Mouse (Mus musculus): ENCODE data around the gene Atp2c2. TPM values are rescaled to one million over a fixed set of nuclear protein-coding genes. Genes with fewer than 3 reads are reported as not detected.
A peak's percentile ranks its signal among the peaks of the same experiment; 100 is the strongest.

Gene Atp2c2
- polyA plus RNA-seq, 1 experiment from 2014 or later = 3.7 TPM

DNA sequence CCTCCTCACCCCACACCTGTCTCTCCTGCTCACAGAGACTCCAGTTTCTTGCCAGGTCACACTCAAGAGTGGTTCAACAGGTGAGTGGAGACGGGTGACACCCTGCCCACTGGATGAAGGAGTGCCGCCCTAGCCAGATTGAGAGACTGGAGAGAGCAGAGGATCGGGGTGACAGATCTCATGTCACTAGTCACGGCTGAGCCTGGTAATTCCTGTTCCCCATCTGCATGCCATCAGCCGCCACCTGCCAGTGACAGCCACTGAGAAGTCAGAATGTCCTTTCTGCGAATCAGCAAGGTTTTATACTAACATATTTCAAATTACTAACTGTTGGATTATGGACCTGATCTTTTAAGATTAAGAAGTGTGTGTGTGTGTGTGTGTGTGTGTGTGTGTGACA is 9.2 kb upstream of the Atp2c2 start:
- no peaks in the 10 kb centered on the region; the same call in 1 of the 2 replicates for H3K4me1 ChIP-seq (ENCODE audit: control insufficient read depth, insufficient read depth, low read length)
- H3K27ac ChIP-seq (ENCODE audit: low read length) = no peak overlapping the region
- no peak overlapping the region for H3K9ac ChIP-seq (replicated peaks; ENCODE audit: low read depth, low read length)
- no peak overlapping the region for H3K4me2 ChIP-seq (replicated peaks; ENCODE audit: low read depth, low read length)
- ATAC-seq (ENCODE audit: insufficient number of reproducible peaks, insufficient read depth, low FRiP score, low read depth) = no peak
- no peaks in the 10 kb centered on the region for H3K36me3 ChIP-seq (ENCODE audit: control insufficient read depth, insufficient read depth, low read length)
- H3K27me3 ChIP-seq (ENCODE audit: control insufficient read depth, insufficient read depth, low read length) = no peaks in the 10 kb centered on the region
- no peak overlapping the region for H3K4me3 ChIP-seq (ENCODE audit: low read depth, low read length)
- WGBS = 62% methylated on average over 6 of the region's 6 CpGs
- H3K9me3 ChIP-seq (ENCODE audit: control insufficient read depth, low read depth, low read length) = no peaks in the 10 kb centered on the region

DNA sequence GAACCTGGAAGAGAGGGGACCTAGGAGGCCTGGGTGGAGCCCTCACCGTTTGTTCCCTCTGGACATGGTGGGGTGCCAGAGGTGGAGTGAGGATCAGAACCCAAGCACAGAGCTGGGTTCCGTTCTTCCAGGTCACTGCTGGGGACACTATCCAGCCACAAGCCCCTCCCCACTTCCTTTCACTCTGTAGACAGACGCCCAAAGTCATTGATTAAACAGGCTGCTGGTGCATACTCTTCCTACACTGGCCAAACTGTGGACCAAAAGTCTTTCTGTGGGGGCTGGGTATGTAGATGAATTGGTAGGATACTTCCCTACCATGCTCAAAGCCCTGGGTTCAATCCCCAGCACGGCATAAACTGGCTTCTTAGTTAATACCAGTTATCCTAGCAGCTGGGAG is 7.8 kb upstream of the Atp2c2 start:
- H3K4me1 ChIP-seq (ENCODE audit: control insufficient read depth, insufficient read depth, low read length) = no peaks in the 10 kb centered on the region; the same call in 1 of the 2 replicates
- no peak for ATAC-seq (ENCODE audit: insufficient number of reproducible peaks, insufficient read depth, low FRiP score, low read depth)
- no peak overlapping the region for H3K4me3 ChIP-seq (ENCODE audit: low read depth, low read length)
- no peak overlapping the region for H3K27ac ChIP-seq (ENCODE audit: low read length)
- no peak overlapping the region for H3K9ac ChIP-seq (replicated peaks; ENCODE audit: low read depth, low read length)
- no peaks in the 10 kb centered on the region for H3K36me3 ChIP-seq (ENCODE audit: control insufficient read depth, insufficient read depth, low read length)
- no peaks in the 10 kb centered on the region for H3K9me3 ChIP-seq (ENCODE audit: control insufficient read depth, low read depth, low read length)
- WGBS = 71% methylated on average over 4 of the region's 4 CpGs
- no peaks in the 10 kb centered on the region for H3K27me3 ChIP-seq (ENCODE audit: control insufficient read depth, insufficient read depth, low read length)
- no peak overlapping the region for H3K4me2 ChIP-seq (replicated peaks; ENCODE audit: low read depth, low read length)

DNA sequence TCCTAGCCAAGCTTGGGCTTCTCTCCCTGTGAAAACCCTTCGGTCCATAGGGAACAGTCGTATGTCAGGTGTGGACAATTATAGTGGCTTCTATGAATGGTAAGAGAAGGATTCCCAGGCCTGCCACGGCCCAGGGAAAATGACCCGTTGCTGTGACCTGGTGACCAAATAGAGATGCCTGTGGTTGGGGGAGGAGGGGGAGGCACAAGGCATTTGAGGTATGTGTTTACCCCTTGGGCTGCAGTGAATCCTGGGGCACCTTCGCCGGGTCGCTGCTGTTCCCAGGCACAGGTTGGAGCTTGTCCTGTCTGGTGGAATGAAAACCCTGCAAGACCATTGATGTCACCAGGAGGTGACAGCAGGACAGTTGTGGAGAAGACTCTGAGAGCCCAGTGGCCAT is 5.1 kb upstream of the Atp2c2 start:
- no peaks in the 10 kb centered on the region for H3K9me3 ChIP-seq (ENCODE audit: control insufficient read depth, low read depth, low read length)
- peaks cover 8% of the 10 kb centered on the region for H3K4me1 ChIP-seq (ENCODE audit: control insufficient read depth, insufficient read depth, low read length)
- no peak overlapping the region for H3K4me2 ChIP-seq (replicated peaks; ENCODE audit: low read depth, low read length)
- H3K36me3 ChIP-seq (ENCODE audit: control insufficient read depth, insufficient read depth, low read length) = no peaks in the 10 kb centered on the region
- no peak overlapping the region for H3K27ac ChIP-seq (ENCODE audit: low read length)
- no peak for ATAC-seq (ENCODE audit: insufficient number of reproducible peaks, insufficient read depth, low FRiP score, low read depth)
- no peak overlapping the region for H3K9ac ChIP-seq (replicated peaks; ENCODE audit: low read depth, low read length)
- peaks cover under 1% of the 10 kb centered on the region; the same call in 1 of the 2 replicates for H3K27me3 ChIP-seq (ENCODE audit: control insufficient read depth, insufficient read depth, low read length)
- 54% methylated on average over 7 of the region's 7 CpGs for WGBS
- H3K4me3 ChIP-seq (ENCODE audit: low read depth, low read length) = no peak overlapping the region

DNA sequence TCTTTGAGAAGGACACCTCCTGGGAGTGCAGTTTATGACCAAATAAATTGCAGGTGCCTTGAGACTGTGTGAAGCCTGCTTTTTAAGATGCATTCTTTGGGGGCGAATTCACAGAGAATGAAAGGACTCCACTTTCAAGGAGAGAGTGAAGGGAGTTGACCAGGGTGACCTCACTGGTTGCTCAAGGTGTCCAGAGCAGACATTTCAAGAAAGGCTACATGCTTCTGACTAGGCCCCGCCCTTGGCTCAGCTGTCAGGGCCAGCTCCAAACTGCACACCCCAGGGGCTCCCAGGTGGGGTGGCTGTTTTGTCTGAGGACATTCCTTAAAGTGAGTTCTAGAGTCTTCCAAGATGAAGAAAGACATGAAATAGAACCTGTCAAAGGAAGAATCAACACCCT is 2.6 kb upstream of the Atp2c2 start:
- Histone ChIP-seq H3K4me3 (ENCODE audit: low read depth, low read length) (no peak overlapping the region), H3K27me3 (ENCODE audit: control insufficient read depth, insufficient read depth, low read length) (peaks cover 3% of the 10 kb centered on the region; the same call in 1 of the 2 replicates), H3K36me3 (ENCODE audit: control insufficient read depth, insufficient read depth, low read length) (no peaks in the 10 kb centered on the region), H3K9ac (replicated peaks; ENCODE audit: low read depth, low read length) (no peak overlapping the region), H3K4me2 (replicated peaks; ENCODE audit: low read depth, low read length) (no peak overlapping the region), H3K9me3 (ENCODE audit: control insufficient read depth, low read depth, low read length) (no peaks in the 10 kb centered on the region), H3K27ac (ENCODE audit: low read length) (no peak overlapping the region), H3K4me1 (ENCODE audit: control insufficient read depth, insufficient read depth, low read length) (peaks cover 8% of the 10 kb centered on the region)
- no peak for ATAC-seq (ENCODE audit: insufficient number of reproducible peaks, insufficient read depth, low FRiP score, low read depth)
- 80% methylated on average over 2 of the region's 2 CpGs for WGBS

DNA sequence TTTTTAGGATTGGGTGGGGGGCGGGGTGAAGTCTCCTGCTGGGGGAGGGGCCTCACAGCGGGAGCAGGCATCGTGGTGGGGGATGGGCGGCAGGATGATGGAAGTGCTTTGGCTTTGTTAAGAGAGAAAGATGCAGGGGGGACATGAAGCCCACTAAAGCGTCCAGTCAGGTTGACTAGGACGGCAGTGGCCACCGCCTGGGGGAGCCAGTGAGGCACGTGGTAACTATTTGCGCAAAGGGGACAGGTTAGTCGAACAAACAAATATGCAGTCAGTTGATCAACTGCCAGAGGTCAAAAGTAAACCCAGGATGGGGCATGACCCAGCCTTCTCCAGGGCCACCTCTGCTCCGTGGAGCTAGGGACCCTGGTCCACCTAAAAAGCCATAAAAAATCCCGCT is 849 bp upstream of the Atp2c2 start:
- H3K4me2 ChIP-seq (replicated peaks; ENCODE audit: low read depth, low read length) = peak overlapping the region; percentile 42
- H3K36me3 ChIP-seq (ENCODE audit: control insufficient read depth, insufficient read depth, low read length) = no peaks in the 10 kb centered on the region
- no peak overlapping the region for H3K27ac ChIP-seq (ENCODE audit: low read length)
- no peak for ATAC-seq (ENCODE audit: insufficient number of reproducible peaks, insufficient read depth, low FRiP score, low read depth)
- H3K4me1 ChIP-seq (ENCODE audit: control insufficient read depth, insufficient read depth, low read length) = peaks cover 8% of the 10 kb centered on the region
- H3K4me3 ChIP-seq (ENCODE audit: low read depth, low read length) = no peak overlapping the region
- no peaks in the 10 kb centered on the region for H3K9me3 ChIP-seq (ENCODE audit: control insufficient read depth, low read depth, low read length)
- no peak overlapping the region for H3K9ac ChIP-seq (replicated peaks; ENCODE audit: low read depth, low read length)
- peaks cover 3% of the 10 kb centered on the region; the same call in 1 of the 2 replicates for H3K27me3 ChIP-seq (ENCODE audit: control insufficient read depth, insufficient read depth, low read length)
- 3% methylated on average over 12 of the region's 12 CpGs for WGBS

DNA sequence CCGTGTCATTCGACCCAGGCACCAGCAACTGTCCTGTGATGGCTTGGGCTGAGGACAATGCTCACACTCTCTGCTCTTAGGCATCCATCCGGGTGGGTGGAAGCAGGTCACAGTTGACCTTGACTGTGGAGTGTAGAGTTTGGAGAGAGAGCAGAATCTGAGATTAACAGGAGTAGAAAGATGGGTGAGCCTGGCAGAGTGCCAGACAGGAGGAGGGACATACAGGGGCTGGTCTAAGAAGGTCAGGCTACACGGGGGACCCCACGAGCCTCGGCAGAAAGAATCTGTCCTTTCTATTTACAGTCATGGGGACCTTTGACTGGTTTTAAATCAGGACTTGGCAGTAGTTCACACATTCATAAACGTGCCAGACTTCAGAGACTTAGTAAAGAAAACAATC is 3.2 kb downstream of the Atp2c2 start:
- WGBS = 37% methylated on average over 7 of the region's 7 CpGs
- H3K9me3 ChIP-seq (ENCODE audit: control insufficient read depth, low read depth, low read length) = no peaks in the 10 kb centered on the region
- H3K4me1 ChIP-seq (ENCODE audit: control insufficient read depth, insufficient read depth, low read length) = peaks cover 8% of the 10 kb centered on the region; the same call in 1 of the 2 replicates
- ATAC-seq (ENCODE audit: insufficient number of reproducible peaks, insufficient read depth, low FRiP score, low read depth) = no peak
- no peak overlapping the region for H3K4me3 ChIP-seq (ENCODE audit: low read depth, low read length)
- peaks cover 3% of the 10 kb centered on the region; the same call in 1 of the 2 replicates for H3K27me3 ChIP-seq (ENCODE audit: control insufficient read depth, insufficient read depth, low read length)
- H3K27ac ChIP-seq (ENCODE audit: low read length) = no peak overlapping the region
- H3K36me3 ChIP-seq (ENCODE audit: control insufficient read depth, insufficient read depth, low read length) = no peaks in the 10 kb centered on the region
- no peak overlapping the region for H3K4me2 ChIP-seq (replicated peaks; ENCODE audit: low read depth, low read length)
- no peak overlapping the region for H3K9ac ChIP-seq (replicated peaks; ENCODE audit: low read depth, low read length)

DNA sequence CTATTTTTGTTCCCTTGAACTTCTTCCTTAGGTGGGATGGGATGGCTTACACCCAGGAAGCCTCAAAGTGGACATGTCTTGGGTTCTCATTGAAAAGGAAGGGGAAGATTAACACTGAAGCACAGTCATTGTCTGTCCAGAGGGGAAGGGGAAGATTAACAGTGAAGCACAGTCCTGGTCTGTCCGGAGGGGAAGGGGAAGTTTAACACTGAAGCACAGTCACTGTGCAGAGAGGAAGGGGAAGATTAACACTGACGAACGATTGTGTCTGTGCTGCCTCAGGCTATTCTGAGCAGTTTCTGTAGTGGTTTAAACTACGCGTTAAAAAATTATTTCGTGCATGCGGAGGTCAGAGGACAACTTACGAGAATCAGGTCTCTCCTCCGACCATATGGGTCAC is 7.3 kb downstream of the Atp2c2 start:
- ATAC-seq (ENCODE audit: insufficient number of reproducible peaks, insufficient read depth, low FRiP score, low read depth) = no peak
- Histone ChIP-seq H3K9me3 (ENCODE audit: control insufficient read depth, low read depth, low read length) (no peaks in the 10 kb centered on the region), H3K27ac (ENCODE audit: low read length) (no peak overlapping the region), H3K9ac (replicated peaks; ENCODE audit: low read depth, low read length) (no peak overlapping the region), H3K4me3 (ENCODE audit: low read depth, low read length) (no peak overlapping the region), H3K36me3 (ENCODE audit: control insufficient read depth, insufficient read depth, low read length) (no peaks in the 10 kb centered on the region), H3K4me2 (replicated peaks; ENCODE audit: low read depth, low read length) (no peak overlapping the region), H3K27me3 (ENCODE audit: control insufficient read depth, insufficient read depth, low read length) (no peaks in the 10 kb centered on the region), H3K4me1 (ENCODE audit: control insufficient read depth, insufficient read depth, low read length) (0 out of 2 replicates have a peak, but pooled peaks cover 6% of the 10 kb centered on the region)
- 84% methylated on average over 9 of the region's 9 CpGs for WGBS

DNA sequence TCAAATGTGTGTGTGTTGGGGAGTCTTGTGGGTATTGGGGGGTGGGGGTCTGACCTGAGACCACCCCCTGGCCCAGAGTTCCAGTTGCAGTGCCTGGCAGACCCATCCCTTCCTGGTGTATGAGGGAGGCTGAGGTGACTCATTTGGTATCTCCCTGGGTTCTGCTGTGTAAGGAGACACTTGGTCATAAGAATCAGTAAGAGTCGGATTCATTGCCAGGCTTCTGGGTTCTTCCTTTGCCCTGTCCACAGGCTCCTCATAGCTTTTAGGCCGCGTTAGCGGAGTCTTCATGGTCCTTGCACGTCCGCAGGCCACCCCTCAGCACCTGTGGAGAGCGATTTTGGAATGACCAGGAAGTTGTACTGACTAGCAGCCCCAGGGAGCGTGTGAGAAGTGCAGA is 8.7 kb downstream of the Atp2c2 start:
- no peaks in the 10 kb centered on the region for H3K9me3 ChIP-seq (ENCODE audit: control insufficient read depth, low read depth, low read length)
- no peak overlapping the region for H3K9ac ChIP-seq (replicated peaks; ENCODE audit: low read depth, low read length)
- no peaks in the 10 kb centered on the region for H3K27me3 ChIP-seq (ENCODE audit: control insufficient read depth, insufficient read depth, low read length)
- H3K4me3 ChIP-seq (ENCODE audit: low read depth, low read length) = no peak overlapping the region
- WGBS = 92% methylated on average over 8 of the region's 8 CpGs
- no peaks in the 10 kb centered on the region for H3K36me3 ChIP-seq (ENCODE audit: control insufficient read depth, insufficient read depth, low read length)
- no peak overlapping the region for H3K27ac ChIP-seq (ENCODE audit: low read length)
- 0 out of 2 replicates have a peak, but pooled peaks cover 6% of the 10 kb centered on the region for H3K4me1 ChIP-seq (ENCODE audit: control insufficient read depth, insufficient read depth, low read length)
- ATAC-seq (ENCODE audit: insufficient number of reproducible peaks, insufficient read depth, low FRiP score, low read depth) = no peak
- no peak overlapping the region for H3K4me2 ChIP-seq (replicated peaks; ENCODE audit: low read depth, low read length)

All from stomach, embryonic 14.5 days (tissue).